Mouse (Mus musculus): ENCODE measurements around the gene Arl11. TPM values are rescaled to one million over a fixed set of nuclear protein-coding genes. Genes with fewer than 3 reads are reported as not detected.
A peak's percentile ranks its signal among the peaks of the same experiment; 100 is the strongest.

Arl11 gene
- polyA plus RNA-seq (2012; rRNA removed): 0.39 and 0.74 TPM in 2 replicates

GRCm38 (mm10) chr14:61309593-61309992 lies at the start of gene Arl11:
TSS of gene Arl11 (plus strand) at chr14:61309753.
- no peak within 1 kb of the TSS for H3K27ac ChIP-seq (ENCODE audit: insufficient read depth, low read depth, low read length)
- no peak for TF ChIP-seq POLR2A (IDR thresholded peaks at IDR 0.05; ENCODE audit: low read depth, low read length)
- no peak for TF ChIP-seq CTCF (conservative IDR thresholded peaks at IDR 0.05; ENCODE audit: insufficient read depth, insufficient read length, low read depth, low read length)
- H3K36me3 ChIP-seq (ENCODE audit: control insufficient read depth, insufficient read depth, low read length): no peaks in the 10 kb centered on the region
- H3K4me1 ChIP-seq (ENCODE audit: control insufficient read depth, insufficient read depth, low read length): no peaks in the 10 kb centered on the region
- H3K4me3 ChIP-seq (ENCODE audit: insufficient read depth, low read depth, low read length): no peak within 1 kb of the TSS
- peak; percentile 12 for DNase-seq
- WGBS: 67% methylated on average over 6 of the region's 6 CpGs
- H3K27me3 ChIP-seq (replicated peaks; ENCODE audit: control insufficient read depth, insufficient read depth, low read length): no peaks in the 10 kb centered on the region

- TF ChIP-seq POLR2A (IDR thresholded peaks at IDR 0.05; ENCODE audit: low read depth, low read length) (no peak), CTCF (conservative IDR thresholded peaks at IDR 0.05; ENCODE audit: insufficient read depth, insufficient read length, low read depth, low read length) (no peak)
- no peak for DNase-seq
- no peak overlapping the region for H3K27ac ChIP-seq (ENCODE audit: insufficient read depth, low read depth, low read length)
- H3K27me3 ChIP-seq (replicated peaks; ENCODE audit: control insufficient read depth, insufficient read depth, low read length): no peaks in the 10 kb centered on the region
- H3K4me1 ChIP-seq (ENCODE audit: control insufficient read depth, insufficient read depth, low read length): no peaks in the 10 kb centered on the region
- no peaks in the 10 kb centered on the region for H3K36me3 ChIP-seq (ENCODE audit: control insufficient read depth, insufficient read depth, low read length)
- no peak overlapping the region for H3K4me3 ChIP-seq (ENCODE audit: insufficient read depth, low read depth, low read length)
- WGBS: 58% methylated on average over 5 of the region's 5 CpGs
These were observed 41.6 kb upstream of the Arl11 start for GRCm38 (mm10) chr14:61267908-61268475.

GRCm38 (mm10) chr14:61274414-61275198 lies 34.9 kb upstream of the Arl11 start:
- no peak for DNase-seq
- no peaks in the 10 kb centered on the region for H3K36me3 ChIP-seq (ENCODE audit: control insufficient read depth, insufficient read depth, low read length)
- H3K4me3 ChIP-seq (ENCODE audit: insufficient read depth, low read depth, low read length): no peak overlapping the region
- WGBS: 8% methylated on average over 38 of the region's 38 CpGs
- no peaks in the 10 kb centered on the region; the same call in 1 of the 2 replicates for H3K27me3 ChIP-seq (replicated peaks; ENCODE audit: control insufficient read depth, insufficient read depth, low read length)
- H3K27ac ChIP-seq (ENCODE audit: insufficient read depth, low read depth, low read length): no peak overlapping the region
- TF ChIP-seq POLR2A (IDR thresholded peaks at IDR 0.05; ENCODE audit: low read depth, low read length): no peak
- no peak for TF ChIP-seq CTCF (conservative IDR thresholded peaks at IDR 0.05; ENCODE audit: insufficient read depth, insufficient read length, low read depth, low read length)
- H3K4me1 ChIP-seq (ENCODE audit: control insufficient read depth, insufficient read depth, low read length): no peaks in the 10 kb centered on the region

- DNase-seq: peak; percentile 36
- Histone ChIP-seq H3K4me3 (ENCODE audit: insufficient read depth, low read depth, low read length) (no peak overlapping the region), H3K27ac (ENCODE audit: insufficient read depth, low read depth, low read length) (no peak overlapping the region), H3K4me1 (ENCODE audit: control insufficient read depth, insufficient read depth, low read length) (no peaks in the 10 kb centered on the region), H3K36me3 (ENCODE audit: control insufficient read depth, insufficient read depth, low read length) (no peaks in the 10 kb centered on the region), H3K27me3 (replicated peaks; ENCODE audit: control insufficient read depth, insufficient read depth, low read length) (no peaks in the 10 kb centered on the region; the same call in 1 of the 2 replicates)
- TF ChIP-seq CTCF (conservative IDR thresholded peaks at IDR 0.05; ENCODE audit: insufficient read depth, insufficient read length, low read depth, low read length) (peak; percentile 51), POLR2A (IDR thresholded peaks at IDR 0.05; ENCODE audit: low read depth, low read length) (no peak)
- WGBS: 32% methylated on average over 1 of the region's 1 CpGs
These were observed 32.3 kb upstream of the Arl11 start for GRCm38 (mm10) chr14:61277285-61277684.

- 75% methylated on average over 7 of the region's 7 CpGs for WGBS
- TF ChIP-seq CTCF (conservative IDR thresholded peaks at IDR 0.05; ENCODE audit: insufficient read depth, insufficient read length, low read depth, low read length): no peak
- no peak for TF ChIP-seq POLR2A (IDR thresholded peaks at IDR 0.05; ENCODE audit: low read depth, low read length)
- no peaks in the 10 kb centered on the region for H3K4me1 ChIP-seq (ENCODE audit: control insufficient read depth, insufficient read depth, low read length)
- no peaks in the 10 kb centered on the region; the same call in 1 of the 2 replicates for H3K27me3 ChIP-seq (replicated peaks; ENCODE audit: control insufficient read depth, insufficient read depth, low read length)
- H3K27ac ChIP-seq (ENCODE audit: insufficient read depth, low read depth, low read length): no peak overlapping the region
- no peak overlapping the region for H3K4me3 ChIP-seq (ENCODE audit: insufficient read depth, low read depth, low read length)
- no peaks in the 10 kb centered on the region for H3K36me3 ChIP-seq (ENCODE audit: control insufficient read depth, insufficient read depth, low read length)
- no peak for DNase-seq
These were observed 30.8 kb upstream of the Arl11 start for GRCm38 (mm10) chr14:61278676-61279300.

- DNase-seq: no peak
- no peaks in the 10 kb centered on the region for H3K27me3 ChIP-seq (replicated peaks; ENCODE audit: control insufficient read depth, insufficient read depth, low read length)
- H3K36me3 ChIP-seq (ENCODE audit: control insufficient read depth, insufficient read depth, low read length): no peaks in the 10 kb centered on the region
- 71% methylated on average over 19 of the region's 19 CpGs for WGBS
- H3K4me3 ChIP-seq (ENCODE audit: insufficient read depth, low read depth, low read length): no peak overlapping the region
- no peak for TF ChIP-seq CTCF (conservative IDR thresholded peaks at IDR 0.05; ENCODE audit: insufficient read depth, insufficient read length, low read depth, low read length)
- no peak for TF ChIP-seq POLR2A (IDR thresholded peaks at IDR 0.05; ENCODE audit: low read depth, low read length)
- no peaks in the 10 kb centered on the region for H3K4me1 ChIP-seq (ENCODE audit: control insufficient read depth, insufficient read depth, low read length)
- H3K27ac ChIP-seq (ENCODE audit: insufficient read depth, low read depth, low read length): no peak overlapping the region
These were observed 20.8 kb upstream of the Arl11 start for GRCm38 (mm10) chr14:61288606-61289286.
